Mouse (Mus musculus): ENCODE results near the gene Idh3b.
A peak's percentile ranks its signal among the peaks of the same experiment; 100 is the strongest.

Gene Idh3b

DNA sequence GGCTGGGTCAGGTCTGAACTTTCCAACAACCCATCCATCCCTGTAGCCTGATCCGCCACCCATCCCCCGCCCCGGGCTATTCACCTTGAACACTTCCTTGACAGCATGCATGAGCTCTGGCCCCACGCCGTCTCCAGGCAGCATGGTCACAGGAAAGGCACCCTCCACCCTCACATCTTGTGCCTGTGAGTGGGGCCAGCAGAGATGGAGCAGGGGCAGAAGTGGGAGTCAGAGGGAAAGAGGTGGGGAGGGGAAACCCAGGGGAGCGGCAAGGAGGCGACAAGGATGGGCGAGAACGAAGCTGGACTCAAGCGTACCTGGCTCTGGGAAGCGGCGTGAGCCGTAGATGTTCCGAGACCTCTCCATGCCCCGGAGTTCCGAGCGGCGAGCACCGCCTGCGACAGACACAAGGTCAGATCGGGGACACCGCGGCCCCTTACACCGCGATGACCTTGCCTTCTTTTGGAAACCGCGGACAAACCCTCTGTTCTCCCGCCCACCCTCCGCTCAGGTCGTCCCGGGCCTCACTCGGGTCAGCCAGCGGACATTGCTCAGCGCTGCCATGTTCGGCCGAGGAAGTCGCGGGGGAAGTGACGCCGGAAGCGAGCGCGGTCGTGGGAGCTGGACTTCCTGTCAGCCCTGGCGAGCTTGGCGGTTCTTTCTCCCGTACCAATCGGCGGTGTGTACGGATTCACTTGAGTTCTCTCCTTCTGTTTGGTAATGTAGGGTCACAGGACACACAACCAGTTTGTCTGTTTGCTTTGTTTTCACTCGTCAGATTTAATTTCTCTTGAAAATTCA lies at the start of gene Idh3b:
Gene Idh3b (minus strand): TSS at position 694 of the 801 bp plus-strand sequence.
- peak; percentile 94 for DNase-seq

GRCm38 (mm10) chr2:130329502-130329901 lies 45.2 kb upstream of the Idh3b start:
- no peak for DNase-seq

GRCm38 (mm10) chr2:130327057-130327456 lies 42.7 kb upstream of the Idh3b start:
- no peak for DNase-seq

DNA sequence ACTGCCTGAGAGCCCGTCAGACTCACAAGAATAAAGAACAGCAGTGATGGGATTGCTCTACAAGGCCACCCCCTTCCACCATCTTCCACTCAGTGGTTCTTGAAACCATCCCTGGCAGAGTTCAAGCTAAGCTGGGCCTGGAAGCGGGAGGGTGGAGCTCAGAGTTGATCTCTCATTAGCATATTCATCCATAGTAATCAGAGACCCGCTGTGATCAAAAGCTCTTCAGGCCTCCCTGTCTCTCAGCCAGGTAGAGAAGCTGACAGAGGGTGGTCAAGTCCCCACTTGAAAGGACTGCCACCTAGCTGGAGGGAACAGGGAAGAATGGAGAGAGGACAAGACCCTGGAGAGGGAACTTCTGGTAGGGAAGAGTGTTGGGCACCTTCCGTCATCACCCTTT lies 18.7 kb upstream of the Idh3b start:
- DNase-seq, result no peak

- no peak for DNase-seq
These were observed 13.2 kb upstream of the Idh3b start for GRCm38 (mm10) chr2:130297580-130297979.

DNA sequence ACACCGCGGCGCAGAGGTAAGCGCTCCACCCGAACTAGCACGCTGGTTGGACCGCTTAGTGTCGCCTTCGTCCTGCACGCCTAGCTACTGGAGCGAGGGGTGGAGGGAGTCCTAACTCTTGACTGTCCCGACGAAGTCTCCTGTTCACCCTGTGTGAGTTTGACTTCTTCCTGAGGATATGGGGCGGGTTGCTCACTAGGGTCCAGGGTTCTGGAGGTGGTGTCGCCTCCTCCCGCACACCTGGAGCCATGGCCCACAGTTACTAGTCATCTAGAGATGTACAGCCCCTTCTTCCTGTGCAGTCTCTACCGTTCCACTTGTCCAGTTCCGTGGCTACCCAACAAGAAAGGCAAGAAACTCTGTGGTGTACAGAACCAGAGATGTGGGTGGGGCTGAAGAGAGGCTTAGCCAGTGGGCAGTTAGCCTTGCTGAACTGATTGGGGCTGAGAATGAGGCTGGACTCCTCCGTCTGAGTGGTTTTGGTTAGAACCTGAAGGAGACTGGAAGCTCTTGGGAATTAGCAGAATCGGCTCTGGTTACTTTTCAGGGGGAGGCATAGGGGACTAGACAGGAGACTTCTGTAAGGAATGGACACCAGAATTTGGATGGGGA lies 11.9 kb upstream of the Idh3b start:
- DNase-seq, result no peak

DNA sequence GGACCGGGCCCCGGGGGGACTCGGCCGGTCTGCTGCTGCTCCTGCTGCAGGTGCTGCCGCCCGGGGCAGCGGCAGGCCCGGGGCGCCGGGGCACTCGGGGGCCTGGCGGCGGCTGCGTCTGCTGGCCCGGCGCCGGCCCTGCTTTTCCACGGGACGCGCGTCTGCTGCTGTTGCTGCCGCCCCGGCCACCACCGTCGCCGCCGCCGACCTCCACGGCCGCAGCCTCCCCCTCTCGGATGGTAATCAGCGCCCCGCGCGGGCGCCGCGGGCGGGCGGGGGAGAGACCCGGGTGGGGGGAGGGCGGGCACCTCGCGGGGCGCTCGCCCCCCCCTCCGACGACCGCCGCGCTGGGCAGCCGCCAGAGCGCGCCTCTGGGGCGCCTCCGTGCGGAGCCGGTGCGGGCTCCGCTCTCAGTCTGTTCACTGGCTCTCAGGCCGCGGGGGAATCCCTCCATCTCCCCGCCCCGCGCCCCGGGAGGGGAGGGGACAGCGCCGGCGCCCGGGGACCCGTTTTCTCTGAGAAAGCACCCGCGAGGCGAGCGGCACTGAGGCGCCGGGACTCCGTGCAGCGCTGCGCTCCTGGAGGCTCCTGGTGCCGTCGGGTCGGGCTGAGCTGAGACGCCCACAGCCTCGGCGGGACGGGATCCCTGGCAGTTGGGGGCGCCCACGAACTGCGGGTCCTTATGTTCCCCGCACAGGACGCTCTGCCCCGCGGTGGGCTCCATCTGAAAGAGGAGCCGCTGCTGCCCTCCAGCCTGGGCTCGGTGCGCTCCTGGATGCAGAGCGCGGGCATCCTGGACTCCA lies 11.2 kb upstream of the Idh3b start:
- DNase-seq, result peak; percentile 27 to 52

GRCm38 (mm10) chr2:130294936-130295277 lies 10.6 kb upstream of the Idh3b start, which contains the start of gene Ebf4:
TSS of gene Ebf4 (plus strand) at chr2:130295169.
- peak in 1 of 2 experiments; percentile 41 for DNase-seq

- no peak for DNase-seq
These were observed 10.0 kb upstream of the Idh3b start for GRCm38 (mm10) chr2:130294218-130294935.

- no peak for DNase-seq
These were observed 9.1 kb upstream of the Idh3b start for GRCm38 (mm10) chr2:130293486-130293885.

DNA sequence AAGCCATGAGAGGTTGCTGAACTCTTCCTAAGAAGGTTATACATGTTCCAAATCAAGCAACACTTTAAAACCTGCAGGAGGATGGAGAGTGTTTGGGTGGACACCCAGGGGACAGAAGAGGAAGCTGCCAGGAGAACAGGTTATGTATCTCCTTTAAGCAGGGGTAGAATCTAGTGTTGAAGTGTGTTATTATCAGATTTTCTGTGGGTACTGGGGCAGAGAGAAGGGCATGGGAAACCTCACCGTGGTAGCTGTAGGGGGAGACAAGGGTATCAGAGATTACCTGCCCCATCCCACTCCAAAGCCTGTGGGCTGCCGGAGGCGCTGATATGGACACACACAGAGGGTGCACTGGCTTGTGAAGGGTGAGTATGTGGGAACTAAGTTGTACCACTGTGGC lies 8.7 kb upstream of the Idh3b start:
- DNase-seq, result no peak

GRCm38 (mm10) chr2:130291434-130291833 lies 7.1 kb upstream of the Idh3b start:
- peak; percentile 78 for DNase-seq

GRCm38 (mm10) chr2:130289086-130289485 lies 4.7 kb upstream of the Idh3b start:
- no peak for DNase-seq

- DNase-seq, result no peak
These were observed 3.5 kb downstream of the Idh3b start for GRCm38 (mm10) chr2:130280818-130281217.

DNA sequence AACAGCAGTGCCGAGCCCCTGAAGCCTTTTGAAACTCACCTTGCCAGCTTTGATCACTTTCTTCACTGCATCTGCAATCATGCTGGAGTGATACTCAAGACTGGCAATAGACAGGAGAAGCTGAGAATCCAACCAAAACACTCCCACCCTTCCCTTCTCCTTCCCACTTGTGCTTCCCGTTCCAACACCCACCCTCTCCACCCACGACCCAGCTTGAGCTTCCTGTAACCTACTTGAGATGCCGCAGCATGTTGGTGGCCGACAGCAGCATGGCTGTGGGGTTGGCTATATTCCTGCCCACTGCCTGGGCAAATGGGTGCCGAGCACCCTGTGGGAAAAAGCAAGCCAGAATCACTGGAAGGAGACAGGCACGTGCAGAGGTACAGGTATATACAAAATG lies 4.1 kb downstream of the Idh3b start:
- DNase-seq, result no peak

GRCm38 (mm10) chr2:130279600-130280091 lies 4.7 kb downstream of the Idh3b start:
- DNase-seq, result no peak

DNA sequence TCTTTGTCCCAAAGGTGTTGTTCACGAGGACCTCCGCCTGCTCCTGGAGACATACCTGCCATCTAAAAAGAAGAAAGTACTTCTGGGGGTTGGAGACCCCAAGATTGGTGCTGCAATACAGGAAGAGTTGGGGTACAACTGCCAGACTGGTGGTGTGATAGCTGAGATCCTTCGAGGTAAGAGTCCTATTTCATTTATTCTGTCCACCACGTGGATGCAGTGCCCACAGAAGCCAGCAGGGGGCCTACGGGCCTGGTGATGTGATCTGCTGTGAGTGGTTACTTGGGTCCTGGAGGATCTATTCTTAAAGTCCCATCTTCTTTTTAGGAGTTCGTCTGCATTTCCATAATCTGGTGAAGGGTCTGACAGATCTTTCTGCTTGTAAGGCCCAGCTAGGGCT lies 8.7 kb downstream of the Idh3b start:
- DNase-seq, result peak; percentile 32 to 50

GRCm38 (mm10) chr2:130274862-130275261 lies 9.5 kb downstream of the Idh3b start:
- DNase-seq, result no peak

GRCm38 (mm10) chr2:130274149-130274861 lies 10.0 kb downstream of the Idh3b start, which contains the start of gene Nop56:
TSS of gene Nop56 (plus strand) at chr2:130274430.
- peak; percentile 98 to 100 for DNase-seq

GRCm38 (mm10) chr2:130273732-130274131 lies 10.6 kb downstream of the Idh3b start:
- no peak for DNase-seq

- no peak for DNase-seq
These were observed 16.3 kb downstream of the Idh3b start for GRCm38 (mm10) chr2:130268074-130268473.

DNA sequence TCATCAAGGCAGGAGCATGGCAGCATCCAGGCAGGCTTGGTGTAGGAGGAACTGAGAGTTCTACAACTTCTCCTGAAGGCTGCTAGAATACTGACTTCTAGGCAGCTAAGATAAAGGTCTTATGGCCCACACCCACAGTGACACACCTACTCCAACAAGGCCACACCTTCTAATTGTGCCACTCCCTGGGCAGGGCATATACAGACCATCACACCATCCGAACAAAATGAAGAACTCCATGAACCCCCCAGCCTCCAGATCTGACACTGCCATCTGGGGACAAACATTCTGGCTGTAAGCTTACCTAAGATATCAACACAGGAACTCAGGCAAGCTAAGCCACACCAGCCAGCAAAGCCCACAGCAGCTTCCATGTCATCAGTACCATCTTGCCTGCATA lies 18.8 kb downstream of the Idh3b start:
- DNase-seq, result no peak

Measured in cerebellum, adult 18-20 months (tissue).